Mouse (Mus musculus) forebrain, embryonic 13.5 days (tissue): Measurements from ENCODE around the gene Rgl3. TPM values are rescaled to one million over a fixed set of nuclear protein-coding genes. Genes with fewer than 3 reads are reported as not detected.

Source experiments
- ATAC-seq: fragments of 200-750 bp; cut with Nextera tagmentation; 2 replicates; pipeline ENCODE4 v1.8.0; 2017
- H3K27ac ChIP-seq: fragments of 300-500 bp; sonication (generic); 2 replicates; pipeline ENCODE4 v1.5.1; 2015; ENCODE audit warnings: inconsistent platforms, mild to moderate bottlenecking, moderate library complexity
- H3K27me3 ChIP-seq: fragments of 300-500 bp; sonication (generic); 2 replicates; pipeline ENCODE4 v1.6.1; 2015; ENCODE audit warnings: mild to moderate bottlenecking, inconsistent platforms
- H3K36me3 ChIP-seq: fragments of 300-500 bp; sonication (generic); 2 replicates; pipeline ENCODE4 v1.6.1; 2015; ENCODE audit warnings: mild to moderate bottlenecking, inconsistent platforms; ENCODE audit not compliant: poor library complexity, severe bottlenecking
- H3K4me1 ChIP-seq: fragments of 300-500 bp; sonication (generic); 2 replicates; pipeline ENCODE4 v1.6.1; 2015; ENCODE audit warnings: inconsistent platforms
- H3K4me2 ChIP-seq: fragments of 300-500 bp; sonication (generic); 2 replicates; pipeline ENCODE4 v1.6.1; 2015; ENCODE audit warnings: inconsistent platforms, mild to moderate bottlenecking, moderate library complexity
- H3K4me3 ChIP-seq: fragments of 300-500 bp; sonication (generic); 2 replicates; pipeline ENCODE4 v1.5.1; 2015; ENCODE audit warnings: mild to moderate bottlenecking, inconsistent platforms
- H3K9ac ChIP-seq: fragments of 300-500 bp; sonication (generic); 2 replicates; pipeline ENCODE4 v1.6.1; 2015; ENCODE audit warnings: mild to moderate bottlenecking, inconsistent platforms
- H3K9me3 ChIP-seq: fragments of 300-500 bp; sonication (generic); replicated peaks from 2 replicates; pipeline ENCODE4 v1.6.1; 2016; ENCODE audit warnings: inconsistent platforms
- WGBS: fragments of 180-500 bp; shearing (Covaris S2); methylation state at CpG from one replicate; pipeline ENCODE4 v1.1.7; 2015; 5-methylcytosine and 5-hydroxymethylcytosine counted together
- polyA plus RNA-seq: library from polyadenylated mRNA; unstranded; fragments of >200 nt; fragmentation: Nextera tagmentation; extraction: Ambion mirVana; gene quantifications from 2 replicates; pipeline ENCODE4 v1.2.1, GENCODE M21; 2015

The Rgl3 gene
- polyA plus RNA-seq, 1 experiment from 2014 or later: 1.2 TPM

DNA sequence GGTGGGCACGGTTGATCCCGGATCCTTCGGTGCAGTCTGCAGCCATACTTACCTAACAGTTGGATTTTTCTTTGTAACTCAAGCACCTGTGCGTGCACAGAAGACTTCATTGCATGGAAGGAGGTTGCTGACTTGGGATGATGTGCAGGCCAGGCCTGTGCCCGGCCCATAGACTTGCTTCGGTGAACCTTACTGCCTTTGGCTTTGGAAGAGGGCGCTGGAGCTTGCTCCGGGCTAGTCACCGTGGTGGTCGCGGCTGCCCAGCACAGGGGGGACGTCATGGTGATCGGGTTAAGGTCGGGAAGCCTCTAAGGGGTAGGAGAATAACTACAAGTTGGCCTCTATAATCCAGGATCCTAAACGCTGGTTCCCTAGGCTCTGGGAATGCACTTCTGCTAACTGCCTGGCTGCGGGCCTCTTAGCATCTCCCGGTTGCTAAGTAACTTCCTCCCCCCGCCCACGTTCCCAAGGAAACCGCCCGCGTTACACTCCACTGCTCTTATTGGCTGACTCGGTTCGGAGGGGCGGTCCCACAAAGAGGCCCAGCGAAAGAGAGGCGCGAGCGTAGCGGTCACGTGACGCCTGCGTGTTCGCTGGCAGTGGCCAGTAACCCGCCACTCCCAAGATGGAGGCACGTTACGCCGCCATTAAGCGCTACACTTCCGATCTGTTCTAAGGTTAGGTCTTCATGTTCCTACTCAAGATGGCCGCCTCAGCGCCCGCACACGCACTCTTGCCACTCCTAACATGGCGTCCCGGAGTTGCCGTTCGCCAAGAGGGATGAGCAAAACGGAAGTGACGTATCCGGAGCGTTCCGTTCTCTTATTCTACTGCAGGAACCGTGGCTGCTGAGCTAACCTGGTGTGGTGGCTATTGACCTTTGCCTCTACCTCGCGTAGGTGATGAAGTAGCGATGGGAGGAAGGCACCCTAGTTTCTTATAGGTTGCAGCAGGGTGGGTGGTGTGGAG is 13.2 kb upstream of the Rgl3 start, which contains the start of the genes Ccdc151 and Prkcsh:
Gene Ccdc151 (minus strand): TSS at position 441 of the 969 bp plus-strand sequence.
Gene Prkcsh (plus strand): TSS at position 613 of the 969 bp plus-strand sequence.
- H3K36me3 ChIP-seq: peaks cover 37% of the 10 kb centered on the region
- 5% methylated on average over 57 of the region's 57 CpGs for WGBS
- peak within 1 kb of the TSS; percentile 67 for H3K4me3 ChIP-seq
- no peaks in the 10 kb centered on the region for H3K9me3 ChIP-seq
- H3K9ac ChIP-seq: peak within 1 kb of the TSS; percentile 73
- peak within 1 kb of the TSS; percentile 90 for H3K4me2 ChIP-seq
- peak; percentile 99 for ATAC-seq
- H3K27me3 ChIP-seq: no peaks in the 10 kb centered on the region
- H3K27ac ChIP-seq: peak within 1 kb of the TSS; percentile 66
- peaks cover 37% of the 10 kb centered on the region for H3K4me1 ChIP-seq

GRCm38 (mm10) chr9:22001633-22002032 is 12.4 kb upstream of the Rgl3 start:
- no peak overlapping the region for H3K9ac ChIP-seq
- no peak overlapping the region for H3K4me3 ChIP-seq
- H3K4me2 ChIP-seq: peak overlapping the region; percentile 62
- WGBS: 86% methylated on average over 4 of the region's 4 CpGs
- H3K27me3 ChIP-seq: no peaks in the 10 kb centered on the region
- peaks cover 37% of the 10 kb centered on the region for H3K4me1 ChIP-seq
- peaks cover 29% of the 10 kb centered on the region for H3K36me3 ChIP-seq
- no peak overlapping the region for H3K27ac ChIP-seq
- no peaks in the 10 kb centered on the region for H3K9me3 ChIP-seq
- no peak for ATAC-seq

DNA sequence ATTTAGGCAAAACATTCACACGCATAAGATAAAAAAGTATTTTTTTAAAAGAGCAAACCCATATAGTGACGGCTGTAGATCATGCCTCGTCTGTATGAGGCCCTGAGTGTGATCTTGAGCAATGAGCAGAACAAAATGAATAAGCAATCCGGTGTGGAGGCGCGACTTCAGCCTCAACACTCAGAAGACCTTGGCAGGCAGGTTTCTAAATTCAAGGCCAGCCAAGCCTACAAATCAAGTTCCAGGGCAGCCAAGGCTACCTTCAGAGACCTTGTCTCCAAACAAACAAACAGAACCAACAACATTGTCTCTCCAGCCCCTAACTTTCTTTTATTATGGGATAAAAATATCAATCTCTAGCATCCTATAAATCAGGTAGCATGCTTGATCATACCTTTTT is 11.1 kb upstream of the Rgl3 start:
- WGBS: 93% methylated on average over 6 of the region's 6 CpGs
- no peak for ATAC-seq
- Histone ChIP-seq H3K4me3 (no peak overlapping the region), H3K9ac (no peak overlapping the region), H3K27ac (no peak overlapping the region), H3K4me1 (peaks cover 29% of the 10 kb centered on the region), H3K4me2 (no peak overlapping the region), H3K36me3 (peaks cover 15% of the 10 kb centered on the region), H3K27me3 (no peaks in the 10 kb centered on the region), H3K9me3 (no peaks in the 10 kb centered on the region)

- ATAC-seq: no peak
- Histone ChIP-seq H3K9ac (no peak overlapping the region), H3K27ac (no peak overlapping the region), H3K4me3 (no peak overlapping the region), H3K9me3 (no peaks in the 10 kb centered on the region), H3K36me3 (no peaks in the 10 kb centered on the region), H3K4me1 (no peaks in the 10 kb centered on the region), H3K27me3 (peaks cover 12% of the 10 kb centered on the region), H3K4me2 (no peak overlapping the region)
- 92% methylated on average over 3 of the region's 3 CpGs for WGBS
These were observed 7.1 kb upstream of the Rgl3 start for GRCm38 (mm10) chr9:21996178-21996867.

GRCm38 (mm10) chr9:21992227-21992626 is 3.0 kb upstream of the Rgl3 start:
- 84% methylated on average over 4 of the region's 4 CpGs for WGBS
- no peak for ATAC-seq
- Histone ChIP-seq H3K4me2 (no peak overlapping the region), H3K27ac (no peak overlapping the region), H3K9me3 (no peaks in the 10 kb centered on the region), H3K36me3 (no peaks in the 10 kb centered on the region), H3K4me3 (no peak overlapping the region), H3K27me3 (peaks cover 53% of the 10 kb centered on the region), H3K9ac (no peak overlapping the region), H3K4me1 (peaks cover 22% of the 10 kb centered on the region)

GRCm38 (mm10) chr9:21988421-21989101 is 685 bp downstream of the Rgl3 start:
- peak; percentile 53; the same call in 1 of the 2 replicates for ATAC-seq
- 1% methylated on average over 32 of the region's 32 CpGs for WGBS
- Histone ChIP-seq H3K9me3 (no peaks in the 10 kb centered on the region), H3K9ac (peak overlapping the region; percentile 53), H3K4me2 (peak overlapping the region; percentile 59), H3K4me3 (peak overlapping the region; percentile 39), H3K4me1 (peaks cover 22% of the 10 kb centered on the region), H3K27ac (no peak overlapping the region), H3K36me3 (no peaks in the 10 kb centered on the region), H3K27me3 (peaks cover 75% of the 10 kb centered on the region)

DNA sequence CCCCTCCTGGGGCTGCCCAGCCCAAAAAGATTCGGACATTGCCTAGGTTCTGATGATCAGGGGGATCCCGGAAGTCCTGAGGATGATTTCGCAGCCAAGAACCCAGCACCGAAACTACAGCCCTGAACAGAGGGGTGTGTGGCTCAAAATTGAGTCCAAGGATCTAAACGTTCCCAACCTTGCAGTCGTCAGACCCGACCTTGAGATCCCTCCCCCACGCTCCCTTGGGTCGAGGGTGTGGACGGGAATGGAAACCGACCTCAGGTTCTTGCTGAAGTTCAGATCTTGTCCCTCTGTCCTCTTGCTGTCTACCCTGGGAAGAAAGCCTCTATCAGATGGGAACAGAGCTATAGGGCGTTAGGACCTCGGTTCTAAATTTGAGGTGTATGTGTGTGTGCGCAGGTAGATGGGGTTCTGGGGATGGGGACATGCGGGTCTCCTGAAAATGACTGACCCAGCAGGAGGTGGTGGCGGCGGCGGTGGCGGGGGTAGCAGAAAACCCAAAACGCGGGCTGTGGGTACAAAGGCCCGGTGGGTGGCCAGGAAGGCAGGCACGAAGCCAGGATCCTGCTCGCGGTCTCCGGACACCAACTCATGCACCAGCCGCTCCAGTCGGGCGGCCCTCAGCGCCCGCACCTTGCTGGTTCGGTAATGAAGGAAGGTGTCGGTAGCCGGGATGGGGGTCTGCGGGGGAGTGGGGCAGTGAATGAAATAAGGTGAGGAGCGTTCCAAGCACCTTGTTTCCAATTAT is 1.5 kb downstream of the Rgl3 start:
- Histone ChIP-seq H3K36me3 (no peaks in the 10 kb centered on the region), H3K4me2 (peak overlapping the region; percentile 59), H3K27me3 (peaks cover 81% of the 10 kb centered on the region), H3K27ac (no peak overlapping the region), H3K9ac (no peak overlapping the region), H3K9me3 (no peaks in the 10 kb centered on the region), H3K4me1 (peaks cover 22% of the 10 kb centered on the region), H3K4me3 (peak overlapping the region; percentile 39; the same call in 1 of the 2 replicates)
- ATAC-seq: no peak
- WGBS: 9% methylated on average over 36 of the region's 36 CpGs

- H3K9ac ChIP-seq: no peak overlapping the region
- H3K4me2 ChIP-seq: no peak overlapping the region
- H3K27ac ChIP-seq: no peak overlapping the region
- H3K36me3 ChIP-seq: no peaks in the 10 kb centered on the region
- 5% methylated on average over 3 of the region's 3 CpGs for WGBS
- no peak overlapping the region for H3K4me3 ChIP-seq
- ATAC-seq: no peak
- H3K9me3 ChIP-seq: no peaks in the 10 kb centered on the region
- peaks cover 12% of the 10 kb centered on the region for H3K4me1 ChIP-seq
- peaks cover 45% of the 10 kb centered on the region for H3K27me3 ChIP-seq
These were observed 5.3 kb downstream of the Rgl3 start for GRCm38 (mm10) chr9:21983911-21984310.

DNA sequence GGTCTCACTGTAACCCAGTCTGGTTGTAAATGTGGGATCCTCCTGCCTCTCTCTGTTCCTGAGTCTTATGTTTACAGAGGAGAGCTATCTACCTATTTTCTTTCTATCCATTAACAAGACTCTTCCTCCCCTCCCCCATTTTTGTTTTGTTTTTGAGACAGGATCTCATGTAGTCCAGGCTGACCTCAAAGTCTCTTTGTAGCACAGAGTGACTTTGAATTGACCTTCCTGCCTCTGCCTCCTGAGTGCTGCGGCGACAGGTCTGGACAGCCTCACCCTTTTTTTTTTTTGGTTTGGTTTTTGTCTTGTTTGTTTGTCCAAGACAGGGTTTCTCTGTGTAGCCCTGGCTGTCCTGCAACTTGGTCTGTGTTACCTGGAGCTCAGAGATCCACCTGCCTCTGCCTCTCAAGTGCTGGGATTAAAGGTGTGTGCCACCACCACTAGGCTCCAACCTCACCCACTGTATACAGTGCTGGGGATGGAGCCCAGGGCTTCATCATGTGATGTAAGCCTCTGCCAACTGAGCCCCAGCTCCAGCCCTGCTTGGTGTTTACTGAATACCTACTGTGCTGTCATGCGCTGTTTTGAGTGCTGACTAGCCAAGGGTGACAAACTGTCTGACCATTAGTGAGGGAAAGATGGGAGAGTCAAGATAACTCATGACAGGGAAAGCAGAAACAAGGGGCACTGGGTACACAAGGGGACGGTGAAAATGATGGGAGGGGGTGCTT is 10.7 kb downstream of the Rgl3 start:
- 93% methylated on average over 4 of the region's 4 CpGs for WGBS
- Histone ChIP-seq H3K36me3 (no peaks in the 10 kb centered on the region), H3K4me3 (no peak overlapping the region), H3K27ac (no peak overlapping the region), H3K9ac (no peak overlapping the region), H3K9me3 (no peaks in the 10 kb centered on the region), H3K4me2 (no peak overlapping the region), H3K27me3 (0 out of 2 replicates have a peak, but pooled peaks cover 6% of the 10 kb centered on the region), H3K4me1 (0 out of 2 replicates have a peak, but pooled peaks cover 7% of the 10 kb centered on the region)
- ATAC-seq: no peak

DNA sequence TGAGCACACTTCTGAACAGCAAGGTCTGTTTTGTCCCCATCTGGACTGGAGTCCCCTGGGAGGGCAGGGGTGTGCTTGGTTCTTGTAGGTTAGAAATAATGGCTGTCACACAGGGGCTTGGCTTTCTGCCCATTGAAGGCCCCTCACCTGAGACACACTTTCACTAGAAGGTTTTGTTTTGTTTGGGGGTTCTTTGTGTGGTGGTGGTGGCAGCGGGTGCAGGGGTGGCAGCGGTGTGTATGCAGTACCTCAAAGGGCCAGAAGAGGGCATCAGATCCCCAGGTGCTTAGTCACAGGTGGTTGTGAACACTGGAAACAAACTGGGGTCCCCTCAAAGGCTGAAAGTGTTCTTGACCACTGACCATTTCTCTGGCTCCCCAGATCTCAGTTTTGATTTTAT is 11.3 kb downstream of the Rgl3 start:
- 0 out of 2 replicates have a peak, but pooled peaks cover 7% of the 10 kb centered on the region for H3K4me1 ChIP-seq
- H3K4me2 ChIP-seq: no peak overlapping the region
- H3K9me3 ChIP-seq: no peaks in the 10 kb centered on the region
- H3K27me3 ChIP-seq: 0 out of 2 replicates have a peak, but pooled peaks cover 2% of the 10 kb centered on the region
- no peak overlapping the region for H3K9ac ChIP-seq
- H3K4me3 ChIP-seq: no peak overlapping the region
- 28% methylated on average over 2 of the region's 2 CpGs for WGBS
- no peaks in the 10 kb centered on the region for H3K36me3 ChIP-seq
- H3K27ac ChIP-seq: no peak overlapping the region
- no peak for ATAC-seq
